Mouse (Mus musculus): ENCODE data around the gene Rasgef1b. TPM values are rescaled to one million over a fixed set of nuclear protein-coding genes. Genes with fewer than 3 reads are reported as not detected.

Gene Rasgef1b
- polyA plus RNA-seq, 1 experiment: 8.6 TPM

- no peak overlapping the region for H3K27ac ChIP-seq (ENCODE audit: insufficient read depth, low read depth, low read length)
- 49% methylated on average over 7 of the region's 7 CpGs for WGBS
- H3K36me3 ChIP-seq (ENCODE audit: control insufficient read depth, insufficient read depth, low read length): no peaks in the 10 kb centered on the region
- DNase-seq: no peak
- H3K4me1 ChIP-seq (ENCODE audit: control insufficient read depth, insufficient read depth, low read length): no peaks in the 10 kb centered on the region
- H3K4me3 ChIP-seq (ENCODE audit: insufficient read depth, low read depth, low read length): no peak overlapping the region
- no peaks in the 10 kb centered on the region for H3K27me3 ChIP-seq (replicated peaks; ENCODE audit: control insufficient read depth, insufficient read depth, low read length)
- TF ChIP-seq CTCF (conservative IDR thresholded peaks at IDR 0.05; ENCODE audit: insufficient read depth, insufficient read length, low read depth, low read length) (no peak), POLR2A (IDR thresholded peaks at IDR 0.05; ENCODE audit: low read depth, low read length) (no peak)
Measured at GRCm38 (mm10) chr5:99552645-99553044, 176.2 kb downstream of the Rasgef1b start.

GRCm38 (mm10) chr5:99544664-99545494 is 184.0 kb downstream of the Rasgef1b start:
- DNase-seq: no peak
- H3K4me1 ChIP-seq (ENCODE audit: control insufficient read depth, insufficient read depth, low read length): peaks cover 3% of the 10 kb centered on the region; the same call in 1 of the 2 replicates
- H3K36me3 ChIP-seq (ENCODE audit: control insufficient read depth, insufficient read depth, low read length): no peaks in the 10 kb centered on the region
- WGBS: 79% methylated on average over 6 of the region's 6 CpGs
- TF ChIP-seq POLR2A (IDR thresholded peaks at IDR 0.05; ENCODE audit: low read depth, low read length) (no peak), CTCF (conservative IDR thresholded peaks at IDR 0.05; ENCODE audit: insufficient read depth, insufficient read length, low read depth, low read length) (no peak)
- no peaks in the 10 kb centered on the region for H3K27me3 ChIP-seq (replicated peaks; ENCODE audit: control insufficient read depth, insufficient read depth, low read length)
- H3K27ac ChIP-seq (ENCODE audit: insufficient read depth, low read depth, low read length): no peak overlapping the region
- H3K4me3 ChIP-seq (ENCODE audit: insufficient read depth, low read depth, low read length): no peak overlapping the region

DNA sequence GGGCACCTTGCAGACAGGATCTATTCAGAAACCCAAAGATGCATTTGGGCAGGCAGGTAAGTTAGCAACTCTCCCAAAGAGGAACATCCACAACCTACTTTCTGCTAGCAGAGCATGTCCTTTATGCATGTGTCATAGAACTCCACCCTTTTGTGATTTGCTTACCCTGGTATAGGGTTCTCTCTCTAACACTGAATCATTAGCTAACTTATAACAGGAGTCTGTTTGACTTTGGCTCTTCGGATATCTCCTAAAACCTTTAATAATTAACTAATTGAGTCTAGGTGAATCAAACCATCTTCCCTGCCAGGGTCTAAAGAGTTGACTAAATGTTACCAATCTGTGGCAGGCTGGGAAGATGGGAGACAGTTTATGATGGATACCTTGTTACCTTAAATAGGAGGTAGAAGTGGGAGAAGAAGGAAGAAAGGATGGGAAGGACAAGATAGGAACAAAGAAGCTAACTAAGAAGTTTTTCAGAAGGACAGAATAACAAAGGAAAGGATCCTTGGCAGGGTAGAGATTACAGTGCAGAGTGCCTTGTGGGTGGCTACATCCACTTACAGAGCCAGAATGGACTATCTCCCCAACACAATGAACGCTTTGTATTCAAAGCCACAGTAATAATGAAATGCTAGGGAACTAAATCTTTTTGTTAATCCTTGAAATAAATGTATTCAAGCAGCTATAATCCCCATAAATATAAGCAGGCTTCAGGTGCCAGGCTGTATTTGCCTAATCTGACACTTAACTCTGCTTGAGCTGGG is 186.7 kb downstream of the Rasgef1b start:
- H3K27ac ChIP-seq (ENCODE audit: insufficient read depth, low read depth, low read length): no peak overlapping the region
- no peak overlapping the region for H3K4me3 ChIP-seq (ENCODE audit: insufficient read depth, low read depth, low read length)
- 53% methylated on average over 2 of the region's 2 CpGs for WGBS
- H3K4me1 ChIP-seq (ENCODE audit: control insufficient read depth, insufficient read depth, low read length): peaks cover 3% of the 10 kb centered on the region; the same call in 1 of the 2 replicates
- no peaks in the 10 kb centered on the region for H3K36me3 ChIP-seq (ENCODE audit: control insufficient read depth, insufficient read depth, low read length)
- TF ChIP-seq CTCF (conservative IDR thresholded peaks at IDR 0.05; ENCODE audit: insufficient read depth, insufficient read length, low read depth, low read length) (no peak), POLR2A (IDR thresholded peaks at IDR 0.05; ENCODE audit: low read depth, low read length) (no peak)
- DNase-seq: peak; percentile 44
- H3K27me3 ChIP-seq (replicated peaks; ENCODE audit: control insufficient read depth, insufficient read depth, low read length): no peaks in the 10 kb centered on the region

DNA sequence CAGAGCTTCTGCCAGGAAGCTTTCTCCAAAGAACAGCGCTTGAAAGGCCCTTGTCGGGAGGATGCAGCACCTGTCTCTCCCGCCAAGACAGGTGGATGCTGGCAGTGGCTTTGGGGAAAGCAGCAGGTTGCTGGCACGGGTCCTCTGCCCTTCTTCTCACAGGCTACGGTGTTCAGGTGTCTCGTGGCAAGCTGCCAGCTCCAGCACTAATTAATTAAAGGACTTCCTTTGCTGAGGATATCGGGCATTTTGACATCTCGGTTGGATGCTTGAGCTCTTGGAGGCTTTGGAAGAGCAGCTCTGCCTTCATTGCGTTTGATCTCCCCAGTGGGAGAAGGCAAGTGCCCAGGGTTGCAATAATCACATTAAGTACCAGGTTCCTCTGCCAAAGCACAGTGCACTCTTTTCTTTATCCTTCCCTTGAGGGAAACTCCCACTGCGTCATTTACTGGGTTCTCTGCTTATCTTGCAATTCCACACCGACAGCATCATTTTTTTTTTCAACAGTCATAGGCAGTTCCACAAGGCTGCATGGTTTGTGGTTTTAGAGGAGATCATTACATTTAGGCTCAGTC is 187.5 kb downstream of the Rasgef1b start:
- Histone ChIP-seq H3K27ac (ENCODE audit: insufficient read depth, low read depth, low read length) (no peak overlapping the region), H3K36me3 (ENCODE audit: control insufficient read depth, insufficient read depth, low read length) (no peaks in the 10 kb centered on the region), H3K4me3 (ENCODE audit: insufficient read depth, low read depth, low read length) (no peak overlapping the region), H3K4me1 (ENCODE audit: control insufficient read depth, insufficient read depth, low read length) (peaks cover 3% of the 10 kb centered on the region; the same call in 1 of the 2 replicates), H3K27me3 (replicated peaks; ENCODE audit: control insufficient read depth, insufficient read depth, low read length) (no peaks in the 10 kb centered on the region)
- DNase-seq: peak; percentile 36
- 33% methylated on average over 11 of the region's 11 CpGs for WGBS
- TF ChIP-seq CTCF (conservative IDR thresholded peaks at IDR 0.05; ENCODE audit: insufficient read depth, insufficient read length, low read depth, low read length): no peak
- no peak for TF ChIP-seq POLR2A (IDR thresholded peaks at IDR 0.05; ENCODE audit: low read depth, low read length)

DNA sequence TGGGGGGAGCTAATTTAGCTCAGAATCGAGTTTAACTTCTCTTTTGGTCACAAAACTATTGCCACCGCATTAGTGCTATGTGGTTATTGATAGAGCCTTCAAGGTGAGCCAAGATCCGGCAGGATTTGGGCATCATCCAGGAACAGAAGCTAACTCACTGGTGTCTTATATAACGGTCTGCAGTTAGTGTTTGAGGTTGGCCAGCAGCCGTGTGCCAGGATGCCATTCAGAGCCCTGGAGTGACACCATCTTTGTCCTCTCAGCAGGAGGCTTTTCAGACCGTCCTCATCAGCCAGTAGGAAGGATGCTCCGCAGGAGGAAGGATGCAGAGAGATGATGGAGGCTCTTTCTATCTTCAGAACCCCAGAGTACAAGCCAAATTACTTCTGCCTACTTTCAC is 195.4 kb downstream of the Rasgef1b start:
- H3K36me3 ChIP-seq (ENCODE audit: control insufficient read depth, insufficient read depth, low read length): no peaks in the 10 kb centered on the region
- TF ChIP-seq CTCF (conservative IDR thresholded peaks at IDR 0.05; ENCODE audit: insufficient read depth, insufficient read length, low read depth, low read length) (no peak), POLR2A (IDR thresholded peaks at IDR 0.05; ENCODE audit: low read depth, low read length) (no peak)
- no peak for DNase-seq
- WGBS: 69% methylated on average over 7 of the region's 7 CpGs
- no peaks in the 10 kb centered on the region for H3K27me3 ChIP-seq (replicated peaks; ENCODE audit: control insufficient read depth, insufficient read depth, low read length)
- no peak overlapping the region for H3K27ac ChIP-seq (ENCODE audit: insufficient read depth, low read depth, low read length)
- no peaks in the 10 kb centered on the region for H3K4me1 ChIP-seq (ENCODE audit: control insufficient read depth, insufficient read depth, low read length)
- H3K4me3 ChIP-seq (ENCODE audit: insufficient read depth, low read depth, low read length): no peak overlapping the region

DNA sequence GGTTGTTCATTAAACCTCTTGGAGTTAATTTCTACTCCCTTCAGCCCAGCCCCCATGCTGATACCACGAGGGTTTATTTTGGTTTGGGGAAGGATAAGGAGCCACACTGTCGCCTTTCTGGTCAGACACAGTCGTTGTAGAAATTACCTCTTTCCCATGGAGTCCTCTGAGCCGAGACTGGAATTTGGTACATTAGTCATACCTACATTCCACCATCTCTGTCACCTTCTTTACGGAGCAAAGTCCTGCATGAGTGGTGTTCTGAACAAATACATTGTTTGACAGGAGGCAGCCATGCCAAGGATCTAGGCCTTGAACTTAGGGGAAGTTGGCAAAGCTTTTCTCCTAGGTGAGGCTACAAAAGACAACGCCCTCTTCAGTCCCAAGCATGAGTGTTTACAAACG is 202.1 kb downstream of the Rasgef1b start:
- peak; percentile 63 for DNase-seq
- peaks cover 9% of the 10 kb centered on the region; the same call in 1 of the 2 replicates for H3K4me1 ChIP-seq (ENCODE audit: control insufficient read depth, insufficient read depth, low read length)
- H3K27ac ChIP-seq (ENCODE audit: insufficient read depth, low read depth, low read length): no peak overlapping the region
- no peak for TF ChIP-seq POLR2A (IDR thresholded peaks at IDR 0.05; ENCODE audit: low read depth, low read length)
- no peak for TF ChIP-seq CTCF (conservative IDR thresholded peaks at IDR 0.05; ENCODE audit: insufficient read depth, insufficient read length, low read depth, low read length)
- H3K36me3 ChIP-seq (ENCODE audit: control insufficient read depth, insufficient read depth, low read length): no peaks in the 10 kb centered on the region
- no peak overlapping the region for H3K4me3 ChIP-seq (ENCODE audit: insufficient read depth, low read depth, low read length)
- WGBS: 31% methylated on average over 7 of the region's 7 CpGs
- no peaks in the 10 kb centered on the region for H3K27me3 ChIP-seq (replicated peaks; ENCODE audit: control insufficient read depth, insufficient read depth, low read length)
